Mouse (Mus musculus): Measurements from ENCODE around the gene Olfml2b.

Gene Olfml2b

GRCm38 (mm10) chr1:170644255-170645205 lies at the start of gene Olfml2b:
Gene Olfml2b (plus strand): TSS chr1:170644532.
- peak; percentile 76 for DNase-seq (ENCODE audit: low spot score)

DNA sequence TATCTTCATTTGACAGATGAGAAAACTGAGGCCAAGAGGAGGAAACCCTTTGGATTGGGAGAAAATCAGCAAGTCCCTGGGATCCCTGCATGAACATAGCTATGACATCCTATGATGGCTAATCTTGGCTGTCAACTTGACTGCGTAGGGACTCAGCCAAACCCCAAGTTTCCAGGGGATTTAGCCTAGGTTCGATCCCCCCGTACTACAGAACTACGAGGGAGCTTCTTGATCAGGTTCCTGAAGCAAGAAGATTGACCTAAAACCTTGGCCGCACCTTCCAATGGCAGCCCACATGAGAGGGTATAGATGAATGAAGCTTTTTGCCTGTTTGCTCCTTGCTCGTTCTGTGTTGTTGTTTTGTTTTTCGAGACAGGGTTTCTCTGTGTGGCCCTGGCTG lies 49.8 kb upstream of the Olfml2b start:
- no peak for DNase-seq (ENCODE audit: low spot score)

DNA sequence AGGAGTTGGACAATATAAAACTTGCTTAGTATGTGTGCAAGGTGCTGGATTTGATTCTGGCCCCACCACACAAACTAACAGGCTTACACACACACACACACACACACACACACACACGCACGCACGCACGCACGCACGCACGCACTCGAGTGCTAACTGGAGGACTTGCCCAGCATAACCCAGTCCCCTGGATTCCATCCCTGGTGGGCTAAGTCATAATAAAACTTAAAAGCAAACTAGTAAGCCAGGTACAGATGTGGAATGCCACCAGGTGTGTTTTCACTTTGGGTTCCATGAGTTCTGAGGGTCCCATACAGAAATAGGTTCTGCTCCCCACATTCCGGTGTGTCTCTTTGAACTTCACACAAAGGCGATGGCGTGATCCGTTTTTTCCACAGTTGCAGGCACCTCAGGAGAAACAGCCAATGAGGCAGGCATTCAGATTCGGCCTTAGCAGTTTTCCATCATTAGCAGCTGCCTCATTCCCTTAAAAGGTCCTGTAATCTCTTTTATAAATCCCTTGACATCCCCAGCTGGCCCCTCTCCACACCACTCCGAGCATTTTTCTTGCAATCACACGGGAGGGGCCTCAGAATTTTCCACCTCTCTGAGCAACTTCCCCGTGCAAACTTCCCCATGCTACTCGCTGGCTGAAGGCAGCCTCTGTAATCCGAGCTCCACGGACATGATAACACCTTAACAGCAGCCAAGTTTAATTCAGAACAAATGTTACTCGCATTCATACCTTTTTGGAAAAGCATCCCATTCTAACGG lies 38.9 kb upstream of the Olfml2b start:
- DNase-seq (ENCODE audit: low spot score): no peak

DNA sequence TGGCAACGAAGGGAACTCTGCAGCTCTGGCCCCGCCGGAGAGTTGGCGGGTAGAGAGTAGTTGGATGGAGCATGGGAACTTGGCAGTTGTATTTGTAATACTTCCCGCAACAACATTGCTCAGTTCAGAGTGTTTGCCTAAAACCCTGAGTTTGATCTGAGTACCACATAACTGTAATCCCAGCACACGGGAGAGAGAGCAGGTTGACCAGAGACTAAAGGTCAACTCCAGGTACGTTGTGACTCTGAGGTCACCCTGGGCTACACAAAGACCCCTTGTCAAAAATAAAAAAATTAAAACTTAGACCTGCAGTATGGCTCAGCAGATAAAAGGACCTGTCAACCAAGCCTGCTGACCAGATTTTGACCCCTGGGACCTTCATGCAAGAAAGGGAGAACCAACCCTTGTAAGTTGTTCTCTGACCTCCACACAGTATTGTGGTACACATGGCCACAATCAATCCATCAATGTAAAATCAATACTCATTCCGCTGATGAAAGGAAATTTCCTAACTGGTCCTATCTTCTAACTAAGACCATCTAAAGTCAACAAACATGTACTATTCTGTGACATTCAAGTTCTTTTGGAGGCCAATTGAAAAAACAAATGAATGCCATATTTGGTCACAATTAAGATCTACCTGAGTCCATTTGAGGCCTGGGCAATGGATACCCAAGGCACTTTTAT lies 37.0 kb upstream of the Olfml2b start:
- DNase-seq (ENCODE audit: low spot score): no peak

- DNase-seq (ENCODE audit: low spot score): no peak
These were observed 35.8 kb upstream of the Olfml2b start for GRCm38 (mm10) chr1:170608461-170609071.

DNA sequence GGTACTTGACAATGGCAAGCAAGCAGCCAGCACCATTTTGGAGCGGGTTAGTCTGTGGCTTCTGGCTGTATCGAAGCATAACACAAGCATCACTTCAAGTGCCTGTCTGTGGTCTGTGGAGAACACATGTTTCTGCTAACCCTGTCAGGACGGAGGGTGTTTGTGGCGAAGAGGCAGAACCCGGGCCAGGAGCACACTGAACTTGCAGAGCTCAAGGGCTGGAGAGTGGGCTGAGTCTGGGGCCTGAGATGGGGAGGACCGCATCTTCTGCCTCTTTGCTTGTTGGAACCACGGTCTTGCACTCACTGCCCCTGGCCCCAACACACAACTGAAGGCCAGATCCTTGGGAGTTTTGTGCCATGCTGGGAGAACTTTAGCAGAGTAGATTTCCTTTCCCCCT lies 34.5 kb upstream of the Olfml2b start:
- no peak for DNase-seq (ENCODE audit: low spot score)

GRCm38 (mm10) chr1:170610289-170610688 lies 34.0 kb upstream of the Olfml2b start:
- DNase-seq (ENCODE audit: low spot score): no peak

- DNase-seq (ENCODE audit: low spot score): no peak
These were observed 33.6 kb upstream of the Olfml2b start for GRCm38 (mm10) chr1:170610695-170611094.

DNA sequence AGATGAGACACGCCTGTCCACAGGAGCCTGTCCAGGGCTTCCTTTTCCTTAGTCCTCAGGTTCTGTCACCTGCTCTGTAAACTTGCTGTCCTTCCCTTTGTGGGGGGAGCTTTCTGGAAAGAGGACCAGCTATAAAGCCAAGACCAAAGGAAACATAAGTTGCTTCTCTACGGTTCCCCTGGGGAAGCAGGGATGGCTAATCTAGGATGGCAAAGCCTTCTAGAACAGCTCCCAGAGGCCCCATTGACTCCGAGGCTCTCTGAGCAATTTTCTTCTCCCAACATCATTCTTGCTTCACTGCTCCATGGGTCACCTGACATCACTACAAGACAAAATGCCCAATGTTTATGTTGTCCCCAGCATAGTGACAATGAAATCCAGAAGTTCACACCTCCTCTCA lies 32.7 kb upstream of the Olfml2b start:
- no peak for DNase-seq (ENCODE audit: low spot score)

- DNase-seq (ENCODE audit: low spot score): peak; percentile 58
These were observed 31.1 kb upstream of the Olfml2b start for GRCm38 (mm10) chr1:170612968-170613872.

GRCm38 (mm10) chr1:170619686-170620374 lies 24.5 kb upstream of the Olfml2b start:
- DNase-seq (ENCODE audit: low spot score): no peak

DNA sequence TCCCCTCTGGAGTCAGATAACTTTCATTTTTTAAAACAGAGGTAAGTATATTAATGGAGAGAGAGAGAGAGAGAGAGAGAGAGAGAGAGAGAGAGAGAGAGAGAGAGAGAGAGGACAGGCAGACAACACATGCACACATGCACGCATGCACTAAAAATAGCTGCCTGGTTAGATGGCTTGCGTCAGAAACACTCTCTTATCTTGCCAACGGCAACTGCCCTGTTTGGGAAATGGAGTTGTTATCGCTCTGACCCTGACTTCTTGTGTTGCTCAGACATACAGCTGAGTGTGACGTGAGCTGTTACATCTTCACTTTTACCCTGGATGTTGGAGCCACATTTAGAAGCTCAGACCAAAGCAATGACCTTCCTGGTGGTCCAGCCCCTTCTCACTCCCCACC lies 21.4 kb upstream of the Olfml2b start:
- DNase-seq (ENCODE audit: low spot score): no peak

GRCm38 (mm10) chr1:170623432-170623831 lies 20.9 kb upstream of the Olfml2b start:
- DNase-seq (ENCODE audit: low spot score): no peak

DNA sequence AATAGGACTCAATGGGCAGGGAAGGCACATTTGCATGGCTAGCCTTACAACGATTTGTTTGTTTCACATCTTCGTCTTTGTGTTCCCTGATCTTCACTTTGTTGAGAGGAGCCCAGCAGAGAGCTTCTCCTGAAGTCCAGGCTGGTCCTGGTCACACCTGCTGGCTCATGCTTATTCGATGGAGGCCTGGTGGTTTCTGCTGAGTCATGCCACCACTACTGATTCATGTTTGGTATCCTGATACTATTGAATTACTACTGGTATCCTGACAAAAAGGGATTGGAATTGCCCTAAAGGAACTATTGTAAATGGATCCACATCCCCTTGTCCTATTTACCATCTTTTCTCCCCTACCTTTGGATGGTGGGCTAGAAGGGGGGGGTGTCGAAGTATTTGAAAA lies 13.8 kb upstream of the Olfml2b start:
- no peak for DNase-seq (ENCODE audit: low spot score)

DNA sequence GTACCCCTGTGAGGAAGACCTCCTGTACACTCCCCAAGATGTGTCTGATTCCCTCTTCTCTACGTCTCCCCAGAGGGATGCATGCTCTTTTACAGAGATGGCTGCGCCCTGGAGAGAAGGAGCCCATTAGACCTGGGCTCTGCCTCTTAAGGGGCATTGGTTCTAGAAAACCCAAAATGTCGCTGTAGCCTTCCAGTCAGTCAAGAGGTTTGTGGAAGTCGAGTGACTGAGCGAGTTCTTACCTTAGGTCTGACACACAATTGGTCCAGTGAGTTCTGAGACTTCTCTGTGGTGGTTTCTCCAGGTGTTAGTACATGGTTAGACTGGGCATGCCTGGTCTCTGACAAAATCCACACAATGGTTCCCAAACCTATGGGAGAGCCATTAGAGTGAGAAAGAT lies 12.8 kb upstream of the Olfml2b start:
- no peak for DNase-seq (ENCODE audit: low spot score)

- DNase-seq (ENCODE audit: low spot score): peak; percentile 72
These were observed 11.9 kb upstream of the Olfml2b start for GRCm38 (mm10) chr1:170632385-170632784.

- no peak for DNase-seq (ENCODE audit: low spot score)
These were observed 11.5 kb upstream of the Olfml2b start for GRCm38 (mm10) chr1:170632856-170633255.

- no peak for DNase-seq (ENCODE audit: low spot score)
These were observed 5.4 kb upstream of the Olfml2b start for GRCm38 (mm10) chr1:170638941-170639340.

DNA sequence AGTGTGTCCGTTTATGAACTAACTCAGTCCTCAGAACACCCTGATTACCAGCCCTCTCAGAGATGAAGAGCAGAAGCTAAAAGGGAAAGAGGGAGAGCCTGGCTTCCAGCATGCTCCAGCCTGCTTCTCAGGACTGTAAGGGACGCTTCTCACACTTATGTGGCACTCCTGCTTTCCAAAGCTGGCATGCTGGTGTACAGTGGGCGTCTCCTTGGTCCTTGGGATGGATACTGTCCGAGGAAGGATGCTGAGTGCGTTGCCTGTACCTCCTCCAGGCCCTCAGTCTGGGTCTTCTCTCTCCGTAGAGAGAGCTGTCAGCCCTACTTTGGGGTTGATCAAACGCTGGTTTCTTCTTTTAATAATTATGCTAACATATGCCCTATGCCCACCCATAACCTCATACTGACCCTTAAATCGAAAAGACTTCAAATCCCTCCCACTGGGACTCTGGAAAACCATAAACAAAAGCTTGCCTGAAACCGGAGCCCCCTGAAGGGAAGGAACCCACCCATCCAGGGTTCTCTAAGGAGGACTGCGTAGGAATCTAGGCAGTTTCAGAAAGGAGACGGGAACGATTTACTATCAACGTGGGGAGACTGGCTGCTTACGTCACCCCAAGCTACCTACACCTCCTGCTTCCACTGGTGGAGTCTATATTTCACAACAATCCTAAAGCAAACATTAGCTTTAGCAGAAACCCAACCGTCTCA lies 1.7 kb downstream of the Olfml2b start:
- DNase-seq (ENCODE audit: low spot score): no peak
